In the genomic region with DNA sequence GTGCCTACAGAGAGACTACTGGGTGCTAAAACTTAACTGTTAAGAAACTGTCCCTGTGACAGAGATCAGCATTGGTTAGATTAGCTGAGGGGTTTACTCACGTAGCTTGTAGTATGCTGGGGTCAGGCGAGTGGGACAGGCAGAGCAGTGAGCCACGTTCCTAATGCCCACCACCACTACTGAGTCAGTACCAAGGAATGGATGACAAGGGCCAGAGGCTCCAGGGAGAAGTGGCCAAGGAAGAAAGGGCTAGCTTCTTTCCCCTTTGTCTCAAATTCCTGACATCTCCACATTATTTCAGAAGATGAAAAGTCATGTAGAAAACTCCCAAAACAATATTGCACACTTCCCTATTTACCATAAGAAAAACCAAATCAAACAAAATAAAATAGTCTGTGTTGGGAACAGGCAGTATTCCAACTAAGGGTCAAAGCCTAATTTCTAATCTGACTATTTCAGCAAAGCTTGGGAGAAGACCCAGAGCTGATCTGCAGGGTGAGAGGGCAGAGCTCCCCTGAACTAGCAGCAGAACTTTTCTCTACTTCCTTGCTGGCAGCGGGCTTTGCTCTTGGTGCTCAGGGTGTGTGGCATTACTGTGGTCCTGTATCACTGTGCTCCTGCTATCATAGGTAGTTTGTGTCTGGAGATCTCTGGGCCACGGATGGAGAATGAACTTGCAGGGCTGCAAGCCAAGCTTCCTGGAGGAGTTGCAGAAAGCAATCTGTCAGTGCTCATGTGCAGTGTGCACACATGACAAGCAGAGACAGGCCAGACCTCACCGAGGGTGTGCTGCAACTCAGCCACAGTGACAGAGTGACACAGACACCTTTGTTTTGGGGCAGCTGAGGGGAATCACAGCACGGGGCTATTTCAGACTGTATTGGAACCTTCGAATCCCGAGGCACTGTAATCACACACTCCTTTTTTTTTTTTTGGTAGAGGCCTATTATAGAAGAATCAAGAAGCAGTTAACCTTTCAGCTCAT, we compare ENCODE assay signal across 9 mouse cellular contexts. TPM values are rescaled to one million over a fixed set of nuclear protein-coding genes. Genes with fewer than 3 reads are reported as not detected.
DNase-seq lines count a peak whose midpoint lies in the region; ATAC-seq lines count a peak whose summit lies in the region.
"Had no signal": no experiment of that assay in that cellular context is flagged by ENCODE, and none has a peak within 500 bp of the region (broad histone marks: within the 10 kb centered on the region; RNA-seq: fewer than 3 reads in every experiment).

No protein-coding gene starts in this region.

- H3K27ac ChIP-seq in hindbrain, embryonic 13.5 days: peak overlapping the region; percentile 36
- no peak overlapping the region for H3K27ac ChIP-seq in hindbrain, embryonic 12.5 days
- H3K27ac ChIP-seq in heart, embryonic 16.5 days (ENCODE audit: low read length): peak overlapping the region; percentile 96
- H3K27ac ChIP-seq in neural tube, embryonic 15.5 days (replicated peaks): peak overlapping the region; percentile 74

- no peak overlapping the region for H3K9ac ChIP-seq in hindbrain, embryonic 13.5 days
- H3K9ac ChIP-seq in hindbrain, embryonic 12.5 days: no peak overlapping the region
- H3K9ac ChIP-seq in heart, embryonic 16.5 days (ENCODE audit: low read length): peak overlapping the region; percentile 49
- H3K9ac ChIP-seq in neural tube, embryonic 15.5 days (replicated peaks): no peak overlapping the region
- H3K9ac ChIP-seq: liver, embryonic 15.5 days had no signal

- no peak overlapping the region for H3K4me2 ChIP-seq in hindbrain, embryonic 13.5 days
- no peak overlapping the region for H3K4me2 ChIP-seq in hindbrain, embryonic 12.5 days (replicated peaks)
- peak overlapping the region; percentile 36; the same call in 1 of the 2 replicates for H3K4me2 ChIP-seq in heart, embryonic 16.5 days (ENCODE audit: low read depth, low read length)
- H3K4me2 ChIP-seq in neural tube, embryonic 15.5 days: no peak overlapping the region
- H3K4me2 ChIP-seq: liver, embryonic 15.5 days had no signal

- peaks cover 36% of the 10 kb centered on the region for H3K4me1 ChIP-seq in hindbrain, embryonic 13.5 days (replicated peaks)
- H3K4me1 ChIP-seq in hindbrain, embryonic 12.5 days: peaks cover 23% of the 10 kb centered on the region
- peaks cover 48% of the 10 kb centered on the region for H3K4me1 ChIP-seq in heart, embryonic 16.5 days (ENCODE audit: control insufficient read depth, insufficient read depth, low read length)
- peaks cover 24% of the 10 kb centered on the region for H3K4me1 ChIP-seq in neural tube, embryonic 15.5 days

- ATAC-seq in hindbrain, embryonic 13.5 days (ENCODE audit: low FRiP score): 0 out of 2 replicates have a peak, but pooled peaks have one; percentile 12
- ATAC-seq in hindbrain, embryonic 12.5 days (ENCODE audit: low FRiP score): no peak
- peak; percentile 81 for ATAC-seq in heart, embryonic 16.5 days (replicated peaks; ENCODE audit: extremely low read depth, insufficient read depth, low FRiP score)
- no peak for ATAC-seq in neural tube, embryonic 15.5 days (ENCODE audit: low FRiP score)

- H3K36me3 ChIP-seq in hindbrain, embryonic 13.5 days: peaks cover 12% of the 10 kb centered on the region
- H3K36me3 ChIP-seq in hindbrain, embryonic 12.5 days: no peaks in the 10 kb centered on the region
- peaks cover 6% of the 10 kb centered on the region; the same call in 1 of the 2 replicates for H3K36me3 ChIP-seq in heart, embryonic 16.5 days (ENCODE audit: control insufficient read depth, insufficient read depth)
- peaks cover 2% of the 10 kb centered on the region; the same call in 1 of the 2 replicates for H3K36me3 ChIP-seq in neural tube, embryonic 15.5 days
- H3K36me3 ChIP-seq: liver, embryonic 15.5 days had no signal

- H3K9me3 ChIP-seq in hindbrain, embryonic 13.5 days: no peaks in the 10 kb centered on the region
- no peaks in the 10 kb centered on the region for H3K9me3 ChIP-seq in hindbrain, embryonic 12.5 days (replicated peaks)
- no peaks in the 10 kb centered on the region for H3K9me3 ChIP-seq in heart, embryonic 16.5 days (replicated peaks; ENCODE audit: control insufficient read depth, low read length)
- no peaks in the 10 kb centered on the region for H3K9me3 ChIP-seq in neural tube, embryonic 15.5 days (replicated peaks)
- H3K9me3 ChIP-seq: liver, embryonic 15.5 days had no signal

- H3K27me3 ChIP-seq in hindbrain, embryonic 13.5 days: no peaks in the 10 kb centered on the region
- no peaks in the 10 kb centered on the region for H3K27me3 ChIP-seq in hindbrain, embryonic 12.5 days
- no peaks in the 10 kb centered on the region for H3K27me3 ChIP-seq in heart, embryonic 16.5 days (ENCODE audit: control insufficient read depth, insufficient read depth, low read length)
- H3K27me3 ChIP-seq in neural tube, embryonic 15.5 days (replicated peaks): no peaks in the 10 kb centered on the region
- H3K27me3 ChIP-seq: liver, embryonic 15.5 days had no signal

- DNase-seq in Muller cell, postnatal 12 days (ENCODE audit: inconsistent ontology term): peak; percentile 58
- DNase-seq in cerebellum, adult 9-10 months: peak; percentile 46
- DNase-seq in ovary, adult 18-20 months (ENCODE audit: low spot score): no peak
- DNase-seq in thymus, postnatal 36 days: no peak

- 52% methylated on average over 9 of the region's 9 CpGs for WGBS in hindbrain, embryonic 13.5 days
- 48% methylated on average over 9 of the region's 9 CpGs for WGBS in hindbrain, embryonic 12.5 days
- 27% methylated on average over 9 of the region's 9 CpGs for WGBS in heart, embryonic 16.5 days
- 54% methylated on average over 9 of the region's 9 CpGs for WGBS in neural tube, embryonic 15.5 days

- H3K4me3 ChIP-seq in hindbrain, embryonic 13.5 days: no peak overlapping the region
- H3K4me3 ChIP-seq in hindbrain, embryonic 12.5 days: no peak overlapping the region
- H3K4me3 ChIP-seq in heart, embryonic 16.5 days (ENCODE audit: low read length): no peak overlapping the region
- H3K4me3 ChIP-seq in neural tube, embryonic 15.5 days (replicated peaks): no peak overlapping the region
- H3K4me3 ChIP-seq: liver, embryonic 15.5 days had no signal

RNA-seq across cellular contexts. Expression of gene Fzd5, which starts 53.5 kb away (rescaled TPM):
- polyA plus RNA-seq in hindbrain, embryonic 13.5 days (2015; fragmentation: Nextera tagmentation; extraction: Ambion mirVana): 0.21 and 0.27 TPM in 2 replicates
- 0.48 and 0.56 TPM in 2 replicates for polyA plus RNA-seq in hindbrain, embryonic 12.5 days (2016; fragmentation: Nextera tagmentation; extraction: Ambion mirVana)
- polyA plus RNA-seq in heart, embryonic 16.5 days (2015; fragmentation: Nextera tagmentation; extraction: Ambion mirVana): 1.8 and 1.9 TPM in 2 replicates
- 0.26 and 0.74 TPM in 2 replicates for polyA plus RNA-seq in neural tube, embryonic 15.5 days (2015; fragmentation: Nextera tagmentation; extraction: Ambion mirVana)

Comparison
In these comparisons a context has a peak if more than half of its experiments do, and no peak if none do; other contexts are left out.
1. ATAC-seq: peak in hindbrain, embryonic 13.5 days (single experiment) and heart, embryonic 16.5 days (single experiment); none in hindbrain, embryonic 12.5 days (single experiment) and neural tube, embryonic 15.5 days (single experiment).
2. DNase-seq: peak in Muller cell, postnatal 12 days (single experiment) and cerebellum, adult 9-10 months (single experiment); none in ovary, adult 18-20 months (single experiment) and thymus, postnatal 36 days (0 of 2).